Mouse (Mus musculus): ENCODE results near the gene Egfl8. TPM values are rescaled to one million over a fixed set of nuclear protein-coding genes. Genes with fewer than 3 reads are reported as not detected.

Gene Egfl8
- total RNA-seq, 2 experiments from 2014 or later, result 10.8 to 14.2 TPM

GRCm38 (mm10) chr17:34583397-34583796 is 32.4 kb downstream of the Egfl8 start:
- no peak for DNase-seq (ENCODE audit: low spot score in 2 of 2)

GRCm38 (mm10) chr17:34582528-34582927 is 33.2 kb downstream of the Egfl8 start:
- DNase-seq (ENCODE audit: low spot score in 2 of 2), result no peak

- no peak for DNase-seq (ENCODE audit: low spot score in 2 of 2)
These were observed 37.7 kb downstream of the Egfl8 start for GRCm38 (mm10) chr17:34578070-34578469.

GRCm38 (mm10) chr17:34576577-34576976 is 39.2 kb downstream of the Egfl8 start:
- no peak for DNase-seq (ENCODE audit: low spot score in 2 of 2)

GRCm38 (mm10) chr17:34572361-34572760 is 43.4 kb downstream of the Egfl8 start:
- no peak for DNase-seq (ENCODE audit: low spot score in 2 of 2)

GRCm38 (mm10) chr17:34571875-34572274 is 43.9 kb downstream of the Egfl8 start:
- DNase-seq (ENCODE audit: low spot score in 2 of 2), result no peak

- DNase-seq (ENCODE audit: low spot score in 2 of 2), result no peak
These were observed 45.9 kb downstream of the Egfl8 start for GRCm38 (mm10) chr17:34569919-34570318.

GRCm38 (mm10) chr17:34568421-34568820 is 47.4 kb downstream of the Egfl8 start:
- DNase-seq (ENCODE audit: low spot score in 2 of 2), result no peak

GRCm38 (mm10) chr17:34567311-34567710 is 48.5 kb downstream of the Egfl8 start:
- no peak for DNase-seq (ENCODE audit: low spot score in 2 of 2)

GRCm38 (mm10) chr17:34564796-34565195 is 51.0 kb downstream of the Egfl8 start:
- no peak for DNase-seq (ENCODE audit: low spot score in 2 of 2)

- no peak for DNase-seq (ENCODE audit: low spot score in 2 of 2)
These were observed 51.8 kb downstream of the Egfl8 start, which contains the start of gene Notch4 for GRCm38 (mm10) chr17:34564003-34564421. Notch4 (plus strand) TSS chr17:34564268.

GRCm38 (mm10) chr17:34563354-34563753 is 52.4 kb downstream of the Egfl8 start:
- no peak for DNase-seq (ENCODE audit: low spot score in 2 of 2)

Other genes starting within 250 kb of the Egfl8 start
- not detected for gene Btnl1, start 238.8 kb downstream of the Egfl8 start, total RNA-seq (2021)
- gene BC051142, start 217.2 kb downstream of the Egfl8 start, total RNA-seq (2021), result 1 to 10 TPM; 5.8 to 6.3 TPM
- gene Btnl4, start 138.7 kb downstream of the Egfl8 start, total RNA-seq (2021), result not detected
- not detected for gene Btnl6, start 98.6 kb downstream of the Egfl8 start, total RNA-seq (2021)
- 10 to 100 TPM; 36.1 to 37.1 TPM for gene Notch4, start 51.7 kb downstream of the Egfl8 start, total RNA-seq (2021)
- gene Gpsm3, start 26.2 kb downstream of the Egfl8 start, total RNA-seq (2021), result 10 to 100 TPM in 1 of 2 experiments, 1 to 10 TPM in 1; 8.1 to 11.9 TPM
- 10 to 100 TPM; 61.7 to 63.6 TPM for gene Pbx2, start 24.7 kb downstream of the Egfl8 start, total RNA-seq (2021)
- gene Ager, start 18.1 kb downstream of the Egfl8 start, total RNA-seq (2021), result 1 to 10 TPM; 9.0 to 9.2 TPM
- 10 to 100 TPM; 66.5 to 74.2 TPM for gene Rnf5, start 12.3 kb downstream of the Egfl8 start, total RNA-seq (2021)
- gene Agpat1, start 11.7 kb downstream of the Egfl8 start, total RNA-seq (2021), result 10 to 100 TPM; 73.4 to 77.7 TPM
- 10 to 100 TPM; 52.6 to 62.3 TPM for gene Ppt2, start 12.5 kb upstream of the Egfl8 start, total RNA-seq (2021)
- gene Prrt1, start 13.6 kb upstream of the Egfl8 start, total RNA-seq (2021), result 10 to 100 TPM; 10.7 to 11.5 TPM
- 10 to 100 TPM; 13.2 to 16.3 TPM for gene Fkbpl, start 28.8 kb upstream of the Egfl8 start, total RNA-seq (2021)
- 10 to 100 TPM; 48.1 to 52.3 TPM for gene Atf6b, start 31.2 kb upstream of the Egfl8 start, total RNA-seq (2021)
- 10 to 100 TPM; 29.4 to 33.0 TPM for gene Tnxb, start 54.6 kb upstream of the Egfl8 start, total RNA-seq (2021)
- gene C4b, start 127.9 kb upstream of the Egfl8 start, total RNA-seq (2021), result 100 to 1,000 TPM; 105 to 151 TPM
- gene Cyp21a1, start 188.6 kb upstream of the Egfl8 start, total RNA-seq (2021), result 1,000 to 10,000 TPM; 3,967 to 4,457 TPM
- gene Stk19, start 221.0 kb upstream of the Egfl8 start, total RNA-seq (2021), result 10 to 100 TPM; 49.1 to 49.5 TPM
- gene Dxo, start 221.0 kb upstream of the Egfl8 start, total RNA-seq (2021), result 10 to 100 TPM; 72.5 to 73.2 TPM
- gene Skiv2l, start 234.2 kb upstream of the Egfl8 start, total RNA-seq (2021), result 10 to 100 TPM; 70.9 to 80.2 TPM
- 10 to 100 TPM; 58.2 to 60.6 TPM for gene Nelfe, start 234.4 kb upstream of the Egfl8 start, total RNA-seq (2021)
- gene Cfb, start 246.5 kb upstream of the Egfl8 start, total RNA-seq (2021), result 100 to 1,000 TPM in 1 of 2 experiments, 10 to 100 TPM in 1; 18.7 to 137 TPM